Mouse (Mus musculus) liver, postnatal 0 days (tissue): ENCODE measurements around the gene Riox2.

Experiments
- CTCF ChIP-seq: sonication (generic); IDR thresholded peaks from 2 replicates; pipeline ENCODE4 v1.5.1; 2016; ENCODE audit warnings: antibody characterized with exemption, low read depth
- EP300 ChIP-seq: IDR thresholded peaks from 2 replicates; pipeline ENCODE4 v1.6.1; 2016; ENCODE audit warnings: antibody characterized with exemption, low read depth, mild to moderate bottlenecking

GRCm38 (mm10) chr16:59529570-59529969 lies 58.0 kb downstream of the Riox2 start:
- no peak for TF ChIP-seq CTCF
- TF ChIP-seq EP300: no peak
